Mouse (Mus musculus): ENCODE data around the gene Rrp1.

DNA sequence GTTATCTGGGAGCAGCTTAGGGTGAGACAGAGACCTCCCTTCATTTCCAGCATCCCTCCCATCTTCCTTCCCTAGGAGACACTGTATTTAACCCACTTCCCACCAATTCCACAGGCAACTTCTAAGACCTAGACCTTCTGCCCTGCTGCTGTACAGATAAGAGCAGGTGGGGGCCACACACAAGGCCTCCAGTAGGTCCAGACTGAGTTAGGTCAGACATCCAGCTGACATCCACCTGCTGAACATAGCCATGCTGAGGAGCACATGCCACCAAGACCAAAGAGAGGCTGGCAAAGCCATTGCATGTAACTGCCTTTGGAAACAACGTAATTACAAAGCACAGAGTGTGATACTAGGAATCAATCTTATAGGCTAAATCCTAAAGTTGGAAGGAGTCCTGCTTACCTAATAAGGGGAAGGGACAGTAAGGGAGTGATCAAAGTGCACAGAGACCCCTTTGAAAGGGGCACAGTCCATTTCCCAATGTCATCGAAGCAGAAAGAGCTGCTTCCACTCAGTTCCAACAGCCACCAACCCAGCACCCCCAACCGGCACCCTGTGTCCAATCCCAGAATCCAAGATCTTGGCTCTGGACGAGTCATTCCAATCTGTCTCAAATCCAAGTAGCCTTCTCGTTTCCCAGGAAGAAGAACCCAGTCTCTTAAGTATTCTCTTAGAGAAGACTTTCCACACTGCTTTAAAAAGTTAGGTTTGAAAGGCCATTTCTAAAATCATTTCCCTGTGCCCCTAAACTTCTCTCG is 61.9 kb downstream of the Rrp1 start:
- no peak for TF ChIP-seq CTCF (IDR thresholded peaks at IDR 0.05; ENCODE audit: extremely low read depth, insufficient read depth, insufficient read length, insufficient replicate concordance)
- TF ChIP-seq POLR2A (IDR thresholded peaks at IDR 0.05; ENCODE audit: low read depth, low read length), result no peak

All from spleen, adult 2 months (tissue).